Mouse (Mus musculus) G1E-ER4 (cell line): Measurements from ENCODE around the gene Gabpa. TPM values are rescaled to one million over a fixed set of nuclear protein-coding genes. Genes with fewer than 3 reads are reported as not detected.

Source experiments
- GATA1 ChIP-seq: IDR thresholded peaks from one replicate; pipeline ENCODE4 v1.8.0; 2012; ENCODE audit warnings: low read length, inconsistent platforms
- polyA plus RNA-seq: library from polyadenylated mRNA; stranded (reverse); fragments of >175 nt; gene quantifications from 2 replicates; pipeline ENCODE4 v1.2.3, GENCODE M21; 2012

Gene Gabpa
- polyA plus RNA-seq, 1 experiment: 4.7 TPM

GRCm38 (mm10) chr16:84832736-84833135 is 2.0 kb upstream of the Gabpa start:
- TF ChIP-seq GATA1: no peak

GRCm38 (mm10) chr16:84834344-84834743 is 381 bp upstream of the Gabpa start:
- no peak for TF ChIP-seq GATA1

- TF ChIP-seq GATA1: no peak
These were observed 707 bp downstream of the Gabpa start, which contains the start of gene Atp5j for GRCm38 (mm10) chr16:84835441-84835822. Atp5j (minus strand) TSS chr16:84835625.

- TF ChIP-seq GATA1: no peak
These were observed 1.4 kb downstream of the Gabpa start for GRCm38 (mm10) chr16:84835823-84836743.

GRCm38 (mm10) chr16:84838576-84838975 is 3.9 kb downstream of the Gabpa start:
- TF ChIP-seq GATA1: no peak

GRCm38 (mm10) chr16:84853492-84853891 is 18.8 kb downstream of the Gabpa start:
- no peak for TF ChIP-seq GATA1

GRCm38 (mm10) chr16:84864656-84865055 is 29.9 kb downstream of the Gabpa start:
- no peak for TF ChIP-seq GATA1

- TF ChIP-seq GATA1: no peak
These were observed 39.1 kb downstream of the Gabpa start for GRCm38 (mm10) chr16:84873805-84874204.

GRCm38 (mm10) chr16:84875012-84875717 is 40.4 kb downstream of the Gabpa start:
- no peak for TF ChIP-seq GATA1

GRCm38 (mm10) chr16:84875718-84876035 is 41.0 kb downstream of the Gabpa start:
- no peak for TF ChIP-seq GATA1

- TF ChIP-seq GATA1: no peak
These were observed 41.4 kb downstream of the Gabpa start for GRCm38 (mm10) chr16:84876082-84876481.

GRCm38 (mm10) chr16:84879146-84879545 is 44.4 kb downstream of the Gabpa start:
- no peak for TF ChIP-seq GATA1

GRCm38 (mm10) chr16:84881168-84881567 is 46.4 kb downstream of the Gabpa start:
- no peak for TF ChIP-seq GATA1

- TF ChIP-seq GATA1: no peak
These were observed 47.1 kb downstream of the Gabpa start for GRCm38 (mm10) chr16:84881754-84882321.

- TF ChIP-seq GATA1: no peak
These were observed 49.8 kb downstream of the Gabpa start for GRCm38 (mm10) chr16:84884572-84884971.

GRCm38 (mm10) chr16:84902995-84903394 is 68.3 kb downstream of the Gabpa start:
- TF ChIP-seq GATA1: no peak
